Mouse (Mus musculus): ENCODE measurements around the gene Tfpt. TPM values are rescaled to one million over a fixed set of nuclear protein-coding genes. Genes with fewer than 3 reads are reported as not detected.

Tfpt gene
- 40.2 TPM for polyA plus RNA-seq (2015; fragmentation: Illumina TruSeq; extraction: RNeasy Lipid Tissue Mini Kit (QIAGEN cat#74804); ENCODE audit: low read depth, low replicate concordance)

GRCm38 (mm10) chr7:3629543-3630477 is at the start of gene Tfpt, which contains the start of gene Prpf31:
Gene Tfpt (minus strand): TSS chr7:3629929.
Gene Prpf31 (plus strand): TSS chr7:3629985.

DNA sequence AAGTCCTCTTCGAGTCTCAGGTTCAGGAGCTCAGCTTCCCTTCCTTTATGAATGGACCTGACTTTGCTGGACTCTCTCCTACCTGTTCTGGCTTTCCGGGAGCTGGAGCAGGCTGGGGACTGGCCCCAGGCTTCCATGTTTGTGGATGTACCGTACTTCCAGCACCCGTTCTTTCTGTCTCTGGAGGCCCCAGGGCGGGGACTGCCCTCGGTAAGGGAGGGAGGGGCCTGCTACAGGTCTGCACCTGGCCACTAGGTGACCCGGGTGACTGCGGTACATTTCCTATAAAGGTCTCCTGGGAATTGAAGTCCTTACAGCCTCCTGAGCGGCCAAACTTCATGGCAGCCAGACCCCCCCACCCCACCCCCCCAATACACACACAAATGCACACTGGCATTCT is 47.6 kb upstream of the Tfpt start, which contains the start of gene Tmc4:
Gene Tmc4 (minus strand): TSS at position 212 of the 400 bp plus-strand sequence.

GRCm38 (mm10) chr7:3665215-3666114 is 35.7 kb upstream of the Tfpt start, which contains the start of gene Leng1:
Gene Leng1 (minus strand): TSS chr7:3665840.

DNA sequence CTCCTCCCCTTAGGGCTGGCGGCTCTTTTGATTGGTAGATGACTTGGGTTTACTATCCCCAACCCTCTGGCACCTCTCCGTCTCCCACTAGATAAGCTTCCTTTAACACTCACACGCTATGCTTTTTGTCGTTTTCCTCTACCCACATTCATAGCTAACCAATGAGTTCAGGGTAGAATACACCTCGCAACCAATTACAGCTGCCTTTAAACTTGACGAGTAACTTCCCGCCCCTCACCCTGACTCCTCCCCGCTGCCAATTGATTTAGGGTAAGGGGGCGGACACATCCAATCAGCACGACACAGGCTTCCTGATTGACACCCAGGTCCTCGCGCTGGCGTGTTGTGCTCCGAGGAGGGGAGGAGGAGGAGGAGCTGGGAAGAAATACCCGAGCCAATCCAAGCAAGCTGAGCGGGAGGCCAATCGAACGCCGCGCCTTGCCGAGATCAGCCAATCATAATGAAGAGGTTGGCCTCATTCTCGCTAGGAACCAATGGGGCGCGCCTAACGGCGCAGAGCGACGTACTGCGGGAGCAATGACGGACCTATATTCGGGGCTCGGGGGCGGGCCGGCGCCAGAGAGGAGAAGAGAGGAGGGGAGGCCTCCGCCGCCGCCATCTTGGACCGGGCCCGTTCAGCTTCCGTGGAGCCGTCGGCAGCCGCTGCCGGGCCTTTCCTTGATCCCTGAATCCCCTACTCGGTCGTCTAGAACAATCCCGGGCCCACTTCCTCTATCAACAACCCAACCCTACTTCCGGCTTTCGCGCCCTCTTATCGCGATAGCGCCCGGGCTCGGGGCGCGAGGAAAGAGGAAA is 15.2 kb upstream of the Tfpt start, which contains the start of gene Cnot3:
Gene Cnot3 (plus strand): TSS at position 597 of the 816 bp plus-strand sequence.

DNA sequence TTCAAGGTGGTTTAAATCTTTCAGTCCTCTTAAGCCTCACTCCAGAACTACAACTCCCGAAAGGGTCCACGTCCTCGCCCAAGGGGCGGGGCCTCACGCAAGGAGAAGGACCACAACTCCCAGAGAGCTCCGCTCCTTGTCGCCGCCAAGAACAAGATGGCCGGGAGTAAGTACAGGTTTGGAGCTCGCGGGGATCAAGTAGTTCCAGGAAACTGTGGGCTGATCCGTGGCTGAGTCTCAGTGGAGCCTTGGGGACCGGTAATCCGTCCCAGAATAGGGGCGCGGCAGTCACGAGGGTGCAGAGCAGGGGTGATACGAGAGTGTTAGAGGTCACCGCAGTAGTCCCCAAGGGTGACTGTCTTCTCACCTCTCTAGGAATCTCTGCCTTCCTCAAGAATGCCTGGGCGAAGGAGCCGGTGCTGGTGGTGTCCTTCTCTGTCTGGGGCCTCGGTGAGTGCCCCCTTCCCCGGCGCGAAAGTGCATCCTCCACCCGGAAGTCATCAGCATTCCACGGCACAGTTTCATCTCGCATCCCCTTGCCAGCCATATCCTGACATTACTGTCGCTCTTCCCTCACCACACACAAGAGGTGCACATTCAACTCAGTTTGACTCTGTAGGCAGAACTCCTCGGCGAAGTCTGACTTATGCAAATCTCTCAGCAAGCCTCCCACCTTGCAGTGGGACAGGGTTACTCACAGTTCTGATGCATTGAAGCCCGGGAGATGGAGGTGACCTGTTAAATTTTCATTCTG is 12.3 kb downstream of the Tfpt start, which contains the start of gene Ndufa3:
Gene Ndufa3 (plus strand): TSS at position 132 of the 754 bp plus-strand sequence.

DNA sequence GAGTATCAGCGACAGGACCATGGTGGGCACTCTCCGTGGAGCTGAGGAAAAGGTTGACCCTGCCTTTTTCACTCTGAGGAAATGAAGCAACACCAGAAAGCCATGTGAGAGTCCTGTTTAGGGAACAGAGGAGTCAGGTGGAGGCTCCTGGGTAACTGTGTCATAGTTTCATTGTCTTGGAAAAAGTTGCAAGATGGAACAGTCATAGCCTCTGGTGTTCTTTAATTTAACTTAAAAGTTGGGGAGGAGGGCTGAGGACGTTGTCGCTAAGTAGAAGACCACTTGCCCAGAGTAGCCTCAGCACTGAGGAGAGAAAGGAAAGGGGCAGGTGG is 13.7 kb downstream of the Tfpt start, which contains the start of gene Oscar:
Gene Oscar (minus strand): TSS at position 101 of the 332 bp plus-strand sequence.

Other genes starting within 250 kb of the Tfpt start
- 46.1 TPM for gene Cacng8, start 239.2 kb downstream of the Tfpt start, polyA plus RNA-seq (2015; fragmentation: Illumina TruSeq; extraction: RNeasy Lipid Tissue Mini Kit (QIAGEN cat#74804); ENCODE audit: low read depth, low replicate concordance)
- gene Cacng6, start 205.7 kb downstream of the Tfpt start, polyA plus RNA-seq (2015; fragmentation: Illumina TruSeq; extraction: RNeasy Lipid Tissue Mini Kit (QIAGEN cat#74804); ENCODE audit: low read depth, low replicate concordance): 1.2 TPM
- gene Tarm1, start 127.3 kb downstream of the Tfpt start, polyA plus RNA-seq (2015; fragmentation: Illumina TruSeq; extraction: RNeasy Lipid Tissue Mini Kit (QIAGEN cat#74804); ENCODE audit: low read depth, low replicate concordance): not detected
- 1.7 TPM for gene Oscar, start 13.8 kb downstream of the Tfpt start, polyA plus RNA-seq (2015; fragmentation: Illumina TruSeq; extraction: RNeasy Lipid Tissue Mini Kit (QIAGEN cat#74804); ENCODE audit: low read depth, low replicate concordance)
- gene Ndufa3, start 12.6 kb downstream of the Tfpt start, polyA plus RNA-seq (2015; fragmentation: Illumina TruSeq; extraction: RNeasy Lipid Tissue Mini Kit (QIAGEN cat#74804); ENCODE audit: low read depth, low replicate concordance): 620 TPM
- 72.0 TPM for gene Prpf31, start 56 bp upstream of the Tfpt start, polyA plus RNA-seq (2015; fragmentation: Illumina TruSeq; extraction: RNeasy Lipid Tissue Mini Kit (QIAGEN cat#74804); ENCODE audit: low read depth, low replicate concordance)
- gene Cnot3, start 15.3 kb upstream of the Tfpt start, polyA plus RNA-seq (2015; fragmentation: Illumina TruSeq; extraction: RNeasy Lipid Tissue Mini Kit (QIAGEN cat#74804); ENCODE audit: low read depth, low replicate concordance): 33.7 TPM
- gene Leng1, start 35.9 kb upstream of the Tfpt start, polyA plus RNA-seq (2015; fragmentation: Illumina TruSeq; extraction: RNeasy Lipid Tissue Mini Kit (QIAGEN cat#74804); ENCODE audit: low read depth, low replicate concordance): 7.5 TPM
- gene Tmc4, start 47.6 kb upstream of the Tfpt start, polyA plus RNA-seq (2015; fragmentation: Illumina TruSeq; extraction: RNeasy Lipid Tissue Mini Kit (QIAGEN cat#74804); ENCODE audit: low read depth, low replicate concordance): 8.5 TPM
- 86.0 TPM for gene Tsen34, start 62.9 kb upstream of the Tfpt start, polyA plus RNA-seq (2015; fragmentation: Illumina TruSeq; extraction: RNeasy Lipid Tissue Mini Kit (QIAGEN cat#74804); ENCODE audit: low read depth, low replicate concordance)
- 144 TPM for gene Mboat7, start 63.6 kb upstream of the Tfpt start, polyA plus RNA-seq (2015; fragmentation: Illumina TruSeq; extraction: RNeasy Lipid Tissue Mini Kit (QIAGEN cat#74804); ENCODE audit: low read depth, low replicate concordance)
- 900 TPM for gene Rps9, start 74.1 kb upstream of the Tfpt start, polyA plus RNA-seq (2015; fragmentation: Illumina TruSeq; extraction: RNeasy Lipid Tissue Mini Kit (QIAGEN cat#74804); ENCODE audit: low read depth, low replicate concordance)
- 0.28 TPM for gene Pirb, start 90.5 kb upstream of the Tfpt start, polyA plus RNA-seq (2015; fragmentation: Illumina TruSeq; extraction: RNeasy Lipid Tissue Mini Kit (QIAGEN cat#74804); ENCODE audit: low read depth, low replicate concordance)
- not detected for gene Gm15448, start 195.8 kb upstream of the Tfpt start, polyA plus RNA-seq (2015; fragmentation: Illumina TruSeq; extraction: RNeasy Lipid Tissue Mini Kit (QIAGEN cat#74804); ENCODE audit: low read depth, low replicate concordance)
- not detected for gene Pira2, start 215.1 kb upstream of the Tfpt start, polyA plus RNA-seq (2015; fragmentation: Illumina TruSeq; extraction: RNeasy Lipid Tissue Mini Kit (QIAGEN cat#74804); ENCODE audit: low read depth, low replicate concordance)

Measured in brain, adult 10 weeks (tissue).